Comparison of ENCODE assay signal across 18 mouse cellular contexts in the genomic region with DNA sequence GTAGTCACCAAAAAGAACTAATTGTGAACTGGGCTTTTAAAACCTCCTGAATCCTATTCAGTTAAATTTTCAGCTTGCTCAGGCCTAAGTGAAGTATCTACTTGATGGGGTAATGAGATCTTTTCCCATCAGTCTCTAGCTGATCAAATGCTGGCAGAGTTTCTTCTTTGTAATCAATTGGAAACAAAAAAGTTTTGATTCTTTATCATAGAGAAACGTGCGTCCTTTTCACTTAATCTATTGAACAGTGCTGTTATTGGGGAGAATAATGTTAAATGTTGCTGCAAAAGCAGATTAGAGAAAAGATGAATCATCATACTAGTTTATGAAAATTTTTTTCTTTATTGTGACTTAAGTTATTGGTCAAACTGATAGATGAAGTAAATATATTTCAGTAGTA.
"Had no signal": no experiment of that assay in that cellular context is flagged by ENCODE, and none has a peak within 500 bp of the region (broad histone marks: within the 10 kb centered on the region; RNA-seq: fewer than 3 reads in every experiment).

No protein-coding gene starts in this region.

- H3K4me1 ChIP-seq: intestine, embryonic 15.5 days; midbrain, embryonic 10.5 days; midbrain, embryonic 13.5 days; neural tube, embryonic 13.5 days had no signal

- H3K9me3 ChIP-seq: intestine, embryonic 15.5 days; limb, embryonic 12.5 days; limb, embryonic 15.5 days; midbrain, embryonic 10.5 days; midbrain, embryonic 13.5 days; neural tube, embryonic 13.5 days had no signal

- H3K27ac ChIP-seq: intestine, embryonic 15.5 days; limb, embryonic 12.5 days; limb, embryonic 15.5 days; midbrain, embryonic 10.5 days; midbrain, embryonic 13.5 days; neural tube, embryonic 13.5 days had no signal

- H3K4me3 ChIP-seq: intestine, embryonic 15.5 days; limb, embryonic 12.5 days; limb, embryonic 15.5 days; midbrain, embryonic 10.5 days; midbrain, embryonic 13.5 days; myocyte; neural tube, embryonic 13.5 days had no signal

- DNase-seq: kidney, adult 18-20 months; kidney, adult 9 months; kidney, postnatal 14 days; kidney, postnatal 4 days; left cerebral cortex, postnatal 4 days; lung, adult 2 months; lung, postnatal 14 days; lung, postnatal 4 days; thymus, adult 18-20 months; thymus, postnatal 4 days had no signal

- H3K9ac ChIP-seq: intestine, embryonic 15.5 days; limb, embryonic 12.5 days; limb, embryonic 15.5 days; midbrain, embryonic 13.5 days; neural tube, embryonic 13.5 days had no signal

- H3K4me2 ChIP-seq: intestine, embryonic 15.5 days; limb, embryonic 12.5 days; limb, embryonic 15.5 days; midbrain, embryonic 13.5 days; neural tube, embryonic 13.5 days had no signal

- H3K27me3 ChIP-seq: intestine, embryonic 15.5 days; limb, embryonic 12.5 days; limb, embryonic 15.5 days; midbrain, embryonic 13.5 days; neural tube, embryonic 13.5 days had no signal

- H3K36me3 ChIP-seq: intestine, embryonic 15.5 days; midbrain, embryonic 13.5 days; neural tube, embryonic 13.5 days had no signal

- ATAC-seq: intestine, embryonic 15.5 days; midbrain, embryonic 13.5 days; midbrain, embryonic 16.5 days had no signal
